ENCODE assay signal across 10 mouse cellular contexts in the genomic region with DNA sequence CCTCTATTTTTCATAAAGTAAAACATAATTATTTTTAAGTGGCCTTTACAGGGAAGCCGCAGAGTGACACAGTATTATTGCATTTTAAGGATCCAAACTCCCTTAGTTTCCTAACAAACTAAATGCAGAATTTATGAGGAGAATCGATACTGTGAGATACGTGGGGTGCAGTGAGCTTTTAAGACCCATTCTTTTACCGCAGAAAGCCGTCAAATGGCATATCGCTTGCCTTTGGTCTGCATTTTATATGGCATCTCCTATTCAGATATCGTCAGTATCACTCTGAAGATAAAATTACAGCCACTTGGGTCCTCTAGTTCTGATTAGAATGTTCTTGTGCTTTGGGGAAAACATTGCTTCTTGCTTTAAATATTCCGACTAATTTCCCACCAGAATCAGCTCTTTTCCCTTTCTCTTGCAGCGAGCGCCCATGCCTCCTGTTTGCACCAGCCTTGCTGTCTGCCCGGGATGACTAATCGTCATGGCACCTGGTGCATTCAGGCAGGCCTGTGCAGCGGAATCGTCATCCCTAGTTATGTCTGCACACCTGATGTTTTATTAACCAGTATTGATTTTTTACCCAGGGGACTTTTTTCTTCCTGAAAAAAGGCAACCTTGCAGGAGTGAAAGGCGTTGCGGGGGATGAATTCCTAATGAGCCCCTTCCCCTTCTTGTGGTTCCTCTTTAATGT. TPM values are rescaled to one million over a fixed set of nuclear protein-coding genes. Genes with fewer than 3 reads are reported as not detected.
A peak's percentile ranks its signal among the peaks of the same experiment; 100 is the strongest.
DNase-seq lines count a peak whose midpoint lies in the region; ATAC-seq lines count a peak whose summit lies in the region.
"Had no signal": no experiment of that assay in that cellular context is flagged by ENCODE, and none has a peak within 500 bp of the region (broad histone marks: within the 10 kb centered on the region; RNA-seq: fewer than 3 reads in every experiment).

No protein-coding gene starts in this region.

- peak; percentile 89 for ATAC-seq in midbrain, embryonic 11.5 days (ENCODE audit: low FRiP score)
- ATAC-seq in hindbrain, embryonic 14.5 days (ENCODE audit: low FRiP score), result peak; percentile 84
- ATAC-seq in megakaryocyte, adult 5-6 weeks (ENCODE audit: poor library complexity, severe bottlenecking), result no peak

- no peak overlapping the region for H3K4me2 ChIP-seq in midbrain, embryonic 11.5 days
- peak overlapping the region; percentile 41 for H3K4me2 ChIP-seq in hindbrain, embryonic 14.5 days (replicated peaks)
- H3K4me2 ChIP-seq: heart, embryonic 11.5 days had no signal

- DNase-seq in midbrain, embryonic 11.5 days (ENCODE audit: low spot score, missing footprints), result no peak
- no peak for DNase-seq in midbrain, embryonic 10.5 days (ENCODE audit: low spot score)
- DNase-seq in hindbrain, embryonic 14.5 days (ENCODE audit: low spot score), result peak; percentile 63
- peak; percentile 12 to 29 for DNase-seq in left cerebral cortex, postnatal 10 days (ENCODE audit: extremely low spot score in 1 of 2, low spot score in 2 of 2)
- DNase-seq in right cerebral cortex, postnatal 36 days (ENCODE audit: low spot score in 2 of 2), result peak; percentile 25 to 40
- no peak for DNase-seq in ovary, postnatal 14 days (ENCODE audit: low spot score)
- DNase-seq in testis, postnatal 10 days (ENCODE audit: low spot score), result no peak
- DNase-seq: thymus, postnatal 14 days had no signal

- H3K27ac ChIP-seq in midbrain, embryonic 11.5 days (ENCODE audit: low read depth, low read length), result no peak overlapping the region; the same call in 1 of the 2 replicates
- H3K27ac ChIP-seq in midbrain, embryonic 10.5 days (replicated peaks), result no peak overlapping the region
- H3K27ac ChIP-seq in hindbrain, embryonic 14.5 days, result peak overlapping the region; percentile 90

- no peak overlapping the region for H3K4me3 ChIP-seq in midbrain, embryonic 11.5 days (ENCODE audit: low read depth, low read length)
- no peak overlapping the region for H3K4me3 ChIP-seq in midbrain, embryonic 10.5 days
- peak overlapping the region; percentile 7; the same call in 1 of the 2 replicates for H3K4me3 ChIP-seq in hindbrain, embryonic 14.5 days (replicated peaks; ENCODE audit: low read length)

- intact Hi-C loops in left cerebral cortex, postnatal 10 days (cut with DNase I), result no loop called here

- peaks cover 7% of the 10 kb centered on the region; the same call in 1 of the 2 replicates for H3K36me3 ChIP-seq in midbrain, embryonic 11.5 days (ENCODE audit: control insufficient read depth, insufficient read depth, low read length)
- H3K36me3 ChIP-seq in midbrain, embryonic 10.5 days, result peaks cover 25% of the 10 kb centered on the region
- peaks cover 24% of the 10 kb centered on the region for H3K36me3 ChIP-seq in hindbrain, embryonic 14.5 days (replicated peaks; ENCODE audit: control insufficient read depth, insufficient read depth)

- WGBS in midbrain, embryonic 11.5 days, result 74% methylated on average over 16 of the region's 16 CpGs
- WGBS in midbrain, embryonic 10.5 days, result 85% methylated on average over 16 of the region's 16 CpGs
- 54% methylated on average over 16 of the region's 16 CpGs for WGBS in hindbrain, embryonic 14.5 days

- H3K9me3 ChIP-seq in midbrain, embryonic 11.5 days (ENCODE audit: control insufficient read depth, low read length), result no peaks in the 10 kb centered on the region
- H3K9me3 ChIP-seq in midbrain, embryonic 10.5 days (replicated peaks), result peaks cover 8% of the 10 kb centered on the region; the same call in 1 of the 2 replicates
- H3K9me3 ChIP-seq in hindbrain, embryonic 14.5 days (ENCODE audit: control insufficient read depth, low read length), result 0 out of 2 replicates have a peak, but pooled peaks cover 6% of the 10 kb centered on the region

- no peaks in the 10 kb centered on the region for H3K27me3 ChIP-seq in midbrain, embryonic 11.5 days (ENCODE audit: control insufficient read depth, insufficient read depth, low read length)
- H3K27me3 ChIP-seq in midbrain, embryonic 10.5 days (ENCODE audit: low read depth, poor library complexity, severe bottlenecking), result no peaks in the 10 kb centered on the region
- H3K27me3 ChIP-seq in hindbrain, embryonic 14.5 days (ENCODE audit: control insufficient read depth, insufficient read depth, low read length), result no peaks in the 10 kb centered on the region

- H3K4me1 ChIP-seq in midbrain, embryonic 11.5 days (ENCODE audit: control insufficient read depth, insufficient read depth, low read length), result no peaks in the 10 kb centered on the region
- H3K4me1 ChIP-seq in midbrain, embryonic 10.5 days, result no peaks in the 10 kb centered on the region
- H3K4me1 ChIP-seq in hindbrain, embryonic 14.5 days (replicated peaks; ENCODE audit: control insufficient read depth, insufficient read depth, low read length), result 0 out of 2 replicates have a peak, but pooled peaks cover 4% of the 10 kb centered on the region

- H3K9ac ChIP-seq in midbrain, embryonic 11.5 days (ENCODE audit: low read length), result no peak overlapping the region
- peak overlapping the region; percentile 55 for H3K9ac ChIP-seq in hindbrain, embryonic 14.5 days

RNA-seq across cellular contexts. Expression of a gene that starts 26.6 kb away (rescaled TPM):
- 105 and 114 TPM in 2 replicates for polyA plus RNA-seq in midbrain, embryonic 11.5 days (2014; fragmentation: Nextera tagmentation; extraction: Ambion mirVana)
- 67.1 and 81.5 TPM in 2 replicates for polyA plus RNA-seq in midbrain, embryonic 10.5 days (2016; fragmentation: Nextera tagmentation; extraction: Ambion mirVana)
- polyA plus RNA-seq in hindbrain, embryonic 14.5 days (2014; fragmentation: Nextera tagmentation; extraction: Ambion mirVana), result 130 and 139 TPM in 2 replicates
- 100 to 1,000 TPM; 136 to 137 TPM for total RNA-seq in left cerebral cortex, postnatal 10 days (2021)
- 37.3 and 38.7 TPM in 2 replicates for total RNA-seq in megakaryocyte, adult 5-6 weeks (2015)
- 47.9 and 51.1 TPM in 2 replicates for total RNA-seq in megakaryocyte, adult 5-6 weeks (2017)

Comparison
In these comparisons a context has a peak if more than half of its experiments do, and no peak if none do; other contexts are left out.
1. DNase-seq: peak in hindbrain, embryonic 14.5 days (single experiment), left cerebral cortex, postnatal 10 days (2 of 2) and right cerebral cortex, postnatal 36 days (2 of 2); none in midbrain, embryonic 11.5 days (single experiment), midbrain, embryonic 10.5 days (single experiment), ovary, postnatal 14 days (single experiment) and testis, postnatal 10 days (single experiment).